Mouse (Mus musculus): ENCODE results near the gene Meaf6. TPM values are rescaled to one million over a fixed set of nuclear protein-coding genes. Genes with fewer than 3 reads are reported as not detected.

Gene Meaf6
- polyA plus RNA-seq, 1 experiment from 2014 or later, result 49.3 TPM

DNA sequence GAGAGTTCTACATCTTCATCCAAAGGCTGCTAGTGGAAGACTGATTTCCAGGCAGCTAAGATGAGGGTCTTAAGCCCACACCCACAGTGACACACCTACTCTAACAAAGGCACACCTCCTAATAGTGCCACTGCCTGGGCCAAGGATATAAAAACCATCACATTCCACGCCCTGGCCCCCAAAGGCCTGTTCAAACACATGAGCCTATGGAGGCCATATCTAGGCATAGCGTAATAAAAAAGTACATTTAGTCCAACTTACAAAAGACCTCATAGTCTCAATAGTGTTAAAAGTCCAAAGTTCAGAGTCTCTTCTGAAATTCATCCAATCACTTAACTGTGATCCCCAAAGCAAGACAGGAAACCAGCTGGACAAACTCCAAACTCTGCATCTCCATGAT is 6.2 kb upstream of the Meaf6 start:
- H3K4me2 ChIP-seq, result no peak overlapping the region
- no peak overlapping the region for H3K4me3 ChIP-seq
- no peak overlapping the region for H3K9ac ChIP-seq
- H3K9me3 ChIP-seq, result no peaks in the 10 kb centered on the region
- no peaks in the 10 kb centered on the region for H3K4me1 ChIP-seq
- ATAC-seq (ENCODE audit: insufficient number of reproducible peaks, low FRiP score, low TSS enrichment, low read depth), result no peak
- H3K36me3 ChIP-seq, result peaks cover 43% of the 10 kb centered on the region
- no peak overlapping the region for H3K27ac ChIP-seq
- H3K27me3 ChIP-seq, result no peaks in the 10 kb centered on the region
- WGBS, result 91% methylated on average over 2 of the region's 2 CpGs

DNA sequence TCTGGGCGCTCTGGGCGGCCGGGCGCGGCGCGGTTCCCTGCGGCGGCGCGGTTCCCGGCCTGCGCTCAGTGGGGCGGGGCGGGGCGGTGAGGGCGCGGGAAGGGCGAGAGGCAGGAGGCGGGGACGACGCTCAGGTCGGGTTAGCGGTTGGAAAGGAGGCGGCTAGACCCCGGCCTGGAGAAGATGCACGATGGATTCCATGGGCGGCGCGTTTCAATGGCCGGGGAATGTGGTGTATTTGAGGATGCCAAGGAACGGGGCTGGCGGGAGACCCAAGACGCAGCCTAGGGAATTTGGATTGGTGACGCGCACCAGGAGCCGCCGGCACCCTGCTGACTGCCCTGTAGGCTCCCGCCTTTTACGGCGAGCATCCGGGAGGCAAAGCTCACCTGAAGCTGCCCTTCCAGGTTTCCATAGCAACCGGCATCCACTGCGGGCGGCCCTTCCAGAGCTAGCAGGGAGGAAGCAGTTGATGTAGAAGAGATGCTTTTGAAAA is 460 bp downstream of the Meaf6 start:
- H3K9ac ChIP-seq, result peak overlapping the region; percentile 87
- under 1% methylated on average over 45 of the region's 45 CpGs for WGBS
- no peaks in the 10 kb centered on the region for H3K27me3 ChIP-seq
- peak overlapping the region; percentile 97 for H3K27ac ChIP-seq
- peak overlapping the region; percentile 94 for H3K4me3 ChIP-seq
- peaks cover 35% of the 10 kb centered on the region for H3K36me3 ChIP-seq
- peak overlapping the region; percentile 87 for H3K4me2 ChIP-seq
- peaks cover 18% of the 10 kb centered on the region for H3K4me1 ChIP-seq
- H3K9me3 ChIP-seq, result no peaks in the 10 kb centered on the region
- ATAC-seq (ENCODE audit: insufficient number of reproducible peaks, low FRiP score, low TSS enrichment, low read depth), result peak; percentile 88

DNA sequence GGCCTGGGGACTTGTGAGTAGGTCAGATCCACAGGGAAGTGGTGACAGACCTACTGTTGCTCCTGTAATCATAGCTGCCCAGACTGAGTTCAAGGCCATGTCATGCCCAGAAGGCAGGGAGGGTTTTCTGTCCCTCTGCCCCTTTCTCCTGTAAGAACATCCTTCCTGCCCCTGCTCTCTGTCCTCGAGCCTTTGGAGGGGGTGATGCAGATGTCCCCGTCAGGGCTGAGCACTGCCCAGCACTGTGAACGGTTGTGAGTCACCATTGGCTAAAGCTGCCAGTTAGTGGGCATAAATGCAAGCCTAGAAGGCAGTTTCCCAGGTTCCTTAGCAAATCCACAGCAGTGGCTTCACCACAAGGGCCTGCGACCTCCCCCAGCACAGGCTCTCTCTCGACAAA is 8.1 kb downstream of the Meaf6 start:
- no peak for ATAC-seq (ENCODE audit: insufficient number of reproducible peaks, low FRiP score, low TSS enrichment, low read depth)
- Histone ChIP-seq H3K9ac (no peak overlapping the region), H3K4me2 (no peak overlapping the region), H3K27ac (no peak overlapping the region), H3K27me3 (no peaks in the 10 kb centered on the region), H3K4me3 (no peak overlapping the region), H3K9me3 (no peaks in the 10 kb centered on the region), H3K36me3 (peaks cover 47% of the 10 kb centered on the region), H3K4me1 (no peaks in the 10 kb centered on the region)
- 89% methylated on average over 5 of the region's 5 CpGs for WGBS

DNA sequence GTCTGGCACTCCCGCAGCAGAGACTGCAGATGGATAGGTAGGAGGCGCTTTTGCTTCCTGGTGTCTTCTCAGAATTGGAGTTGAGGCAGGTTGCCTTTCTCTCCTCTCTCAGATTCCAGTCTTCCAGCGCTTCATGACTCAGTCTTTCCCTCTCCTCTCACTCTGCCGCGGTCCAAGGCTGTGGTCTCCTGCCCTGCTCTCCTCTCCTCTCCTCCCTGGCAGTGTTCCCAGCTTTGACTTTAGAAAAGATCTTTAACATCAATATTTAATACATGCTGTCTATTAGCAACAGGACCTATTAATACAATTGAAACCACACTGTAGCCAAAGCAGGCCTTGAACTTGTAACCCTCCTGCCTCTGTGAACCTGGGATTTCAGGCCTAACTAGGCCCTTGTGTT is 11.1 kb downstream of the Meaf6 start:
- H3K9me3 ChIP-seq, result no peaks in the 10 kb centered on the region
- 86% methylated on average over 5 of the region's 5 CpGs for WGBS
- H3K9ac ChIP-seq, result no peak overlapping the region
- H3K4me1 ChIP-seq, result no peaks in the 10 kb centered on the region
- H3K4me3 ChIP-seq, result no peak overlapping the region
- peaks cover 21% of the 10 kb centered on the region for H3K36me3 ChIP-seq
- H3K4me2 ChIP-seq, result no peak overlapping the region
- no peak for ATAC-seq (ENCODE audit: insufficient number of reproducible peaks, low FRiP score, low TSS enrichment, low read depth)
- H3K27me3 ChIP-seq, result no peaks in the 10 kb centered on the region
- no peak overlapping the region for H3K27ac ChIP-seq

DNA sequence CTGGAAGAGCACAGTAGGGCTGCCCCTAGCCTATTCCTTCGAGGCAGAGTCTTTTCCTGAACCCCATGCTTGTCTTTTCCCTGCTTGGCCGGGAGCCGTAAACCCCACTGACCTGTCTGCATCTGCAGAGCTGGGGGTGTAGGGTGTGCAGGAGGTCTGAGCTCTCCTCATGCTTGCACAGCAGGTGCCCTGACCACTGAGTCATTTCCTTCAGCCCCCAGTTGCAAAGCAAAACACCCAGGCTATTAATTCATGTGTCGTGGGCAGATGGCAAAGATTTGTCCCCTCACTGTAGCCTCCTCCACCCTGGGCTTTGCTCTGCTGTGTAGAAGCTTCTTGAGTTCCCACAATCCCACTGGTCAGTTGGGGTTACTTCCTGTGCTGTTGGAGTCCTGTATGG is 12.5 kb downstream of the Meaf6 start:
- no peak overlapping the region for H3K4me3 ChIP-seq
- H3K9me3 ChIP-seq, result no peaks in the 10 kb centered on the region
- H3K27me3 ChIP-seq, result no peaks in the 10 kb centered on the region
- WGBS, result 79% methylated on average over 4 of the region's 4 CpGs
- H3K4me1 ChIP-seq, result no peaks in the 10 kb centered on the region
- peaks cover 18% of the 10 kb centered on the region for H3K36me3 ChIP-seq
- H3K9ac ChIP-seq, result no peak overlapping the region
- no peak overlapping the region for H3K4me2 ChIP-seq
- H3K27ac ChIP-seq, result no peak overlapping the region
- ATAC-seq (ENCODE audit: insufficient number of reproducible peaks, low FRiP score, low TSS enrichment, low read depth), result no peak

DNA sequence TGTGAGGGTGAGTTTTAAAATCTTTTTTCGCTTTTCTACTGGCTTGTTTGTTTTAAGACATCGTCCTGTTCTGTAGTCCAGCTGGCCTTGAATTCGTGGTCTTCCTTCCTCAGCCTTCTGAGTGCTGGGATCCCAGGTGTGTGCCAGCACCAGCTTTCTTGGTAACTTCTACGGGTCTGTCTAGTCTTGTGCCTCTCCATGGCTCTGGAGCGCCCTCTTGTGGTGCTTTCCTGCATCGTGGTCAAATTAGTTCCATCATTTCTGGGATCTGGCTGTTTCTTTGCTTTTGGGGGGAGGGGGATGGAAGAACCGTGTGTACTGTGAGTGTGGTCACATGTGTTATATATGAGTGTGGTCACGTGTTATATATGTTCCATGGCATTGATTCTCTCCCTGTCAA is 14.5 kb downstream of the Meaf6 start:
- Histone ChIP-seq H3K4me3 (no peak overlapping the region), H3K4me2 (no peak overlapping the region), H3K4me1 (no peaks in the 10 kb centered on the region), H3K9ac (no peak overlapping the region), H3K9me3 (no peaks in the 10 kb centered on the region), H3K27ac (no peak overlapping the region), H3K27me3 (no peaks in the 10 kb centered on the region), H3K36me3 (peaks cover 22% of the 10 kb centered on the region)
- ATAC-seq (ENCODE audit: insufficient number of reproducible peaks, low FRiP score, low TSS enrichment, low read depth), result no peak
- WGBS, result 7% methylated on average over 8 of the region's 8 CpGs

DNA sequence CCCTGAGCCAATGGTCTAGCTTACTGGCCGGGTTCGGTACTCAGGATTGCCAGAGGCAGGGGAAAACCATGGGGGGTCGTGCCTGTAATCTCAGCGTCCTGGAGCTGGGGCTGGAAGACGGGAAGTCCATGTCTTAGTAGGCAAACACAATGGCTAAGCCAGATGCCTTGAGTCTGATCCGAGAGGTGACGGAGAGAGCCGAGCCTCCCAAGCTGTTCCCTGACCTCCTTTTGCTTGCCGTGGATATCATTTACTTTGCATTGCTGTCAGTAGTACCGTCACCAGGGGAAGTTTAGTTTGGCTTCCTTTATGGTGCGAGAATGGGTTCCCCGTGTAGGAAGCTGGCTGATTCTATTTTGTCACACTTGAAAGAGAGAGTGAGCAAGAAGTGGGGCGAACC is 16.4 kb downstream of the Meaf6 start:
- no peak overlapping the region for H3K9ac ChIP-seq
- 64% methylated on average over 13 of the region's 13 CpGs for WGBS
- H3K4me1 ChIP-seq, result no peaks in the 10 kb centered on the region
- H3K27me3 ChIP-seq, result no peaks in the 10 kb centered on the region
- no peak overlapping the region for H3K27ac ChIP-seq
- H3K9me3 ChIP-seq, result no peaks in the 10 kb centered on the region
- H3K4me3 ChIP-seq, result no peak overlapping the region
- no peak for ATAC-seq (ENCODE audit: insufficient number of reproducible peaks, low FRiP score, low TSS enrichment, low read depth)
- peaks cover 33% of the 10 kb centered on the region for H3K36me3 ChIP-seq
- no peak overlapping the region for H3K4me2 ChIP-seq

DNA sequence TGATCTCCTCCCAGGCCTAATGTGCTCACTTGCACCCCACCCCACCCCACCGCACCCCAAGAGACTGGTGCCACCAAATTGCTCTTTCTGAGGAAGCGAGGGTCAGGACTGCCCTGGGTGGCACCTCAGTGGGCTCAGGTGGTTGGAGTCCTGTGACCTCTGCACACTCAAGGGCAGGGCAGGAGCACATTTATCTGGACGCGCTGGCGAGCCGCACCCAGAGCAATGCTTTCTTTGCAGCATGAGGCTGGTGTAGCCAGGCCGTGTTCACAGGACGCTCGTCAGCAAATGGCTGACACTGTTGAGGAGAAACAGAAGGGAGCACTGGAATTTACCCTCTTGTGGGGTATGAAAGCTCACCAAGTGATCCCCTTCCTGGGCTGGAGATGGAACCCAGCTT is 20.4 kb downstream of the Meaf6 start:
- no peak overlapping the region for H3K4me2 ChIP-seq
- H3K36me3 ChIP-seq, result peaks cover 48% of the 10 kb centered on the region
- 92% methylated on average over 9 of the region's 9 CpGs for WGBS
- no peaks in the 10 kb centered on the region for H3K27me3 ChIP-seq
- H3K9ac ChIP-seq, result no peak overlapping the region
- H3K4me3 ChIP-seq, result no peak overlapping the region
- ATAC-seq (ENCODE audit: insufficient number of reproducible peaks, low FRiP score, low TSS enrichment, low read depth), result no peak
- no peaks in the 10 kb centered on the region for H3K9me3 ChIP-seq
- H3K4me1 ChIP-seq, result no peaks in the 10 kb centered on the region
- no peak overlapping the region for H3K27ac ChIP-seq

DNA sequence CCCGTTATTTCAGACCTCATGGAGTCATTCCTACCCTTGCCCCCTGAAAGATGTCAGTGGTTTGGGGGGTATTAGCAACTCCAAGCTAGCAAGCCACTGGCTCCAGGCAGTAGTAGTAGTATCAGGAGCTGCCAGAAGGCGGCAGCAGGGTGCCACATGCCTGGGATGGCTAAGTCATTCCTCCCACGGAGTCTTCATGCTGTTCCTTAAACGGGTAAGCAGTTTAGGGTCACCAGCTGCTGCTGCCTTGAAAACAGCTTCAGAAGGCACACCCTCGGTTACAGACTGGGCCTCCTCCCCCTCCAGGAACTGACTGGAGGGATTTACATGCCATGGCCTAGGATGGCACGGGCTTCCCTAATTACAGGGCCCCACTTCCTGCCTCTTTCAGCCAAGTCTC is 29.7 kb downstream of the Meaf6 start:
- H3K9ac ChIP-seq, result no peak overlapping the region
- no peaks in the 10 kb centered on the region for H3K27me3 ChIP-seq
- peaks cover 26% of the 10 kb centered on the region for H3K4me1 ChIP-seq
- peaks cover 25% of the 10 kb centered on the region for H3K36me3 ChIP-seq
- H3K4me3 ChIP-seq, result no peak overlapping the region
- 5% methylated on average over 6 of the region's 6 CpGs for WGBS
- peak overlapping the region; percentile 71 for H3K27ac ChIP-seq
- H3K4me2 ChIP-seq, result 0 out of 2 replicates have a peak overlapping the region, but pooled peaks have one; percentile 10
- H3K9me3 ChIP-seq, result no peaks in the 10 kb centered on the region
- ATAC-seq (ENCODE audit: insufficient number of reproducible peaks, low FRiP score, low TSS enrichment, low read depth), result peak; percentile 9; the same call in 1 of the 2 replicates

DNA sequence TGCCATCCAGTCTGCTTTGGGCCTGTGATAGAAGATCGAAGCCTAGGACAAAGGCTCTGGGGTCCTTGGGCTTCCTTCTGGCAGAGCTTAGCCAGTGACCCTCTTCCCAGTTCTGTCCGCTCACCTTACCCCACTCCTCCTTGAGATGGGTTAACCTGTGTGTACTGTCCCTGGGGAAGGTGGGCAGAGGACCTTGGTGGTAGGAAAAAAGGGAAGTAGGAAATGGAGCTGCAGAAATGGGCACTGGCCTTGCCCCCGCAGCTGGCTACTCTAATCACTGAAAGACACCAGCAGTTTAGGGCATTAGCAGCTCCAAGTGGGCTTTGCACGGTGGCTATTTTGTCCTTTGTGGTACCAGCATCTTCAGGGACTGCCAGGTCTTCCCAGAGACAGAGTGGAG is 30.1 kb downstream of the Meaf6 start:
- H3K4me1 ChIP-seq, result peaks cover 26% of the 10 kb centered on the region
- H3K9me3 ChIP-seq, result no peaks in the 10 kb centered on the region
- ATAC-seq (ENCODE audit: insufficient number of reproducible peaks, low FRiP score, low TSS enrichment, low read depth), result no peak
- H3K4me2 ChIP-seq, result 0 out of 2 replicates have a peak overlapping the region, but pooled peaks have one; percentile 10
- 75% methylated on average over 4 of the region's 4 CpGs for WGBS
- peak overlapping the region; percentile 71 for H3K27ac ChIP-seq
- peaks cover 25% of the 10 kb centered on the region; the same call in 1 of the 2 replicates for H3K36me3 ChIP-seq
- no peaks in the 10 kb centered on the region for H3K27me3 ChIP-seq
- no peak overlapping the region for H3K4me3 ChIP-seq
- H3K9ac ChIP-seq, result no peak overlapping the region

DNA sequence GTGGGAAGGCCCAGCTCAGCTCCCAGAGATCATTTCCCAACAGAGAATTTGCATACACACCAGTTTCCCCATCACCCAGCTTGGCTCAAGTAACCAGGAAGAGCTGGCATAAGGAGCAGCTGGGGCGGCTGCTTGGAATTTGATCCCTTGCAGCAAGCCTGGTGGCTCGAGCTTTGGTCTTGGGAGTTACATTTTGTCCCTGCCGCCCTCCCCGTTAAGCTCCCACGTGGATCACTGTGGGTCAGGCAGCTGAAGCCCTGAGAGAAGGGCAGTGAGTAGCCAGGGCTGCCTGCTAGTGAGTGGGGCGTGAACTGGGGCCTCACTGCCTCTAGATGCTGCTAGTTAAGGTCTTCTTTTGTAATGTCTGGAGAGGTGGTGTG is 30.8 kb downstream of the Meaf6 start:
- Histone ChIP-seq H3K27me3 (no peaks in the 10 kb centered on the region), H3K9me3 (no peaks in the 10 kb centered on the region), H3K4me3 (no peak overlapping the region), H3K4me2 (no peak overlapping the region), H3K9ac (no peak overlapping the region), H3K27ac (peak overlapping the region; percentile 40), H3K4me1 (peaks cover 26% of the 10 kb centered on the region), H3K36me3 (peaks cover 23% of the 10 kb centered on the region; the same call in 1 of the 2 replicates)
- ATAC-seq (ENCODE audit: insufficient number of reproducible peaks, low FRiP score, low TSS enrichment, low read depth), result no peak
- WGBS, result 25% methylated on average over 6 of the region's 6 CpGs

DNA sequence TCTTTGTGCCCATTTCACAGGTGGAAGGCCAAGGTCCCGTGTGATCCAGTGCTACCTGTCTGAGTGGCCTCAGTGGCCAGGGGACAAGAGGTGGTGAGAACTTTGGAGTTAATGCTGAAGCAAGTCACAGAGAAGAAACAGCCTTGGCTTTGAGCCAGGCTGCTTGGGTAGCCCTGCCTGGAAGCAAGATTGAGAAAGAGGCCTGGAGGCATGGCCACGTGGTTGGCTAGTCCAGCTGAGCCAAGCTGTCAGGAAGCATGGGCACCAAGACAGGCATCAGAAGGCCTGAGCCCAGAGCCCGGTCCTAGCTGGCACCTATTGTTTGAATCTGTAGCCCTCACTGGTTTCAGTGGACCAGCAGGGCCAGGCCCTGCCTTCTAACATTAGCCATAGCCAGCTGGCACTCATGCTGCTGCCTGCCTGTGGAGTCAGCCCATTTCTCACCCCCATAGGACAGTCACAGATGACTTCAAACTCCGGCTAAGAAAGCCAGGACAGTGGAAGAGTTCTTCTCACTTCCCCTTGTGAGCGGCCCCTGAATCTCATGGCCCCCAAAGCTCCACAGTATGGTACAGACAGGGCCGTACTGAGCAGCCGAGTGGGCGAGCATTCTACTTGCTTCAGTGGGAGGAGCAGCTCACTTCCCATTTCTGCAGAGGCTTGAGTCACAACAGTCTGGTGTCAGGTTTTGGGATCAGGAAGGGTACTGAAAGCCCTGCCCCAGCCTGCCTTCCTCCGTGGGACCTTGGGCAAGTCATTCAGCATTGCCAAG is 31.3 kb downstream of the Meaf6 start:
- peak overlapping the region; percentile 40 for H3K27ac ChIP-seq
- WGBS, result 57% methylated on average over 9 of the region's 9 CpGs
- H3K27me3 ChIP-seq, result no peaks in the 10 kb centered on the region
- H3K4me3 ChIP-seq, result no peak overlapping the region
- peaks cover 18% of the 10 kb centered on the region; the same call in 1 of the 2 replicates for H3K36me3 ChIP-seq
- no peak overlapping the region for H3K4me2 ChIP-seq
- no peaks in the 10 kb centered on the region for H3K9me3 ChIP-seq
- ATAC-seq (ENCODE audit: insufficient number of reproducible peaks, low FRiP score, low TSS enrichment, low read depth), result no peak
- H3K4me1 ChIP-seq, result peaks cover 26% of the 10 kb centered on the region
- H3K9ac ChIP-seq, result no peak overlapping the region

Data from limb, embryonic 15.5 days (tissue).